Mouse (Mus musculus) intestine, postnatal 0 days (tissue): Measurements from ENCODE around the gene Galnt6. TPM values are rescaled to one million over a fixed set of nuclear protein-coding genes. Genes with fewer than 3 reads are reported as not detected.
A peak's percentile ranks its signal among the peaks of the same experiment; 100 is the strongest.

ENCODE experiments used
- ATAC-seq: fragments of 200-750 bp; cut with Nextera tagmentation; 2 replicates; pipeline ENCODE4 v1.8.0; 2017; ENCODE audit warnings: mild to moderate bottlenecking, moderate TSS enrichment, moderate library complexity
- H3K27ac ChIP-seq: fragments of 300-500 bp; sonication (generic); 2 replicates; pipeline ENCODE4 v1.5.1; 2014; ENCODE audit warnings: mild to moderate bottlenecking, low read depth, low read length, moderate library complexity
- H3K27me3 ChIP-seq: fragments of 300-500 bp; sonication (generic); replicated peaks from 2 replicates; pipeline ENCODE4 v1.6.1; 2014; ENCODE audit warnings: low read length, mixed read lengths; ENCODE audit not compliant: control insufficient read depth, insufficient read depth
- H3K36me3 ChIP-seq: fragments of 300-500 bp; sonication (generic); 2 replicates; pipeline ENCODE4 v1.6.1; 2014; ENCODE audit warnings: mild to moderate bottlenecking, moderate library complexity; ENCODE audit not compliant: control insufficient read depth, insufficient read depth
- H3K4me1 ChIP-seq: fragments of 300-500 bp; sonication (generic); replicated peaks from 2 replicates; pipeline ENCODE4 v1.6.1; 2014; ENCODE audit warnings: antibody characterized with exemption, low read length, mixed read lengths; ENCODE audit not compliant: control insufficient read depth, insufficient read depth
- H3K4me2 ChIP-seq: fragments of 300-500 bp; sonication (generic); replicated peaks from 2 replicates; pipeline ENCODE4 v1.6.1; 2014; ENCODE audit warnings: low read depth, mild to moderate bottlenecking, moderate library complexity
- H3K4me3 ChIP-seq: fragments of 300-500 bp; sonication (generic); 2 replicates; pipeline ENCODE4 v1.5.1; 2014; ENCODE audit warnings: low read depth, low read length
- H3K9ac ChIP-seq: fragments of 300-500 bp; sonication (generic); 2 replicates; pipeline ENCODE4 v1.6.1; 2014; ENCODE audit warnings: mild to moderate bottlenecking, low read depth, low read length
- H3K9me3 ChIP-seq: fragments of 300-500 bp; sonication (generic); 2 replicates; pipeline ENCODE4 v1.6.1; 2016; ENCODE audit warnings: mixed run types; ENCODE audit not compliant: control insufficient read depth
- CTCF ChIP-seq: sonication (generic); IDR thresholded peaks from 2 replicates; pipeline ENCODE4 v1.5.1; 2016; ENCODE audit warnings: low read depth, mild to moderate bottlenecking, control low read depth, antibody characterized with exemption, moderate library complexity
- WGBS: fragments of 180-500 bp; shearing (Covaris S2); extraction: QIAGEN DNeasy Blood & Tissue Kit; methylation state at CpG from one replicate; pipeline ENCODE4 v1.1.7; 2014; 5-methylcytosine and 5-hydroxymethylcytosine counted together
- polyA plus RNA-seq: library from polyadenylated mRNA; unstranded; fragments of >200 nt; fragmentation: Nextera tagmentation; extraction: Ambion mirVana; gene quantifications from 2 replicates; pipeline ENCODE4 v1.2.1, GENCODE M21; 2015

The Galnt6 gene
- polyA plus RNA-seq, 1 experiment from 2014 or later = 72.5 TPM

DNA sequence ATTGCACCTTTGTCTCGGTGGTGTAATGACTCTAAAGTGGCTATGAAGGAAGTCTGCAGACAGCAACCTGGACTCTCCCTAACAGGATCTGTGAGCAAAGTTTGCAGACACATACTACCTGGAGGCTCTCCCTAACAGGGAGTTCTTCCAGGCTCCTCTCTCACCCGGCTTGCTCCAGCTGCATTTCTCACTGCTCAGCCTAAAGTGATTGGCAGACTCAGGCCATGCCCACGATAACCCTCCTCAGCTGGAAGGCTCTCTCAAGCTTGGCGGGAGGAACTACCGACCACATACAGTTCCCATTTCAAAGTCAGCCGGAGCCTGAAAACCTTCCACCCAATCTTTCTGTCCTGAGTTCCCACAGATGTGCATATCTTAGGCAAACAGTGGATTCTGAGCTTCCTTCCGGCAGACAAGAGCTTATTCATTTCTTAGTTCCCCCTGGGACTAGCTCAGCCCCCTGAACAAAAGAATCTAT lies 62.9 kb downstream of the Galnt6 start:
- no peak for TF ChIP-seq CTCF
- H3K27ac ChIP-seq = peak overlapping the region; percentile 97

GRCm38 (mm10) chr15:100665411-100666218 lies 63.6 kb downstream of the Galnt6 start:
- H3K9me3 ChIP-seq = no peaks in the 10 kb centered on the region
- no peaks in the 10 kb centered on the region for H3K36me3 ChIP-seq
- 0 out of 2 replicates have a peak overlapping the region, but pooled peaks have one; percentile 31 for H3K9ac ChIP-seq
- no peak for TF ChIP-seq CTCF
- no peaks in the 10 kb centered on the region for H3K27me3 ChIP-seq
- 0 out of 2 replicates have a peak overlapping the region, but pooled peaks have one; percentile 13 for H3K4me2 ChIP-seq
- peak; percentile 69 for ATAC-seq
- WGBS = 19% methylated on average over 9 of the region's 9 CpGs
- H3K4me3 ChIP-seq = no peak overlapping the region
- H3K27ac ChIP-seq = peak overlapping the region; percentile 97
- H3K4me1 ChIP-seq = peaks cover 8% of the 10 kb centered on the region

More for the DNA sequence above, 62.9 kb downstream of the Galnt6 start:
- peak; percentile 79 for ATAC-seq
- no peaks in the 10 kb centered on the region for H3K9me3 ChIP-seq
- peak overlapping the region; percentile 37; the same call in 1 of the 2 replicates for H3K4me2 ChIP-seq
- 0 out of 2 replicates have a peak overlapping the region, but pooled peaks have one; percentile 31 for H3K9ac ChIP-seq
- WGBS = 4% methylated on average over 7 of the region's 7 CpGs
- peaks cover 8% of the 10 kb centered on the region for H3K4me1 ChIP-seq
- H3K4me3 ChIP-seq = no peak overlapping the region
- no peaks in the 10 kb centered on the region for H3K27me3 ChIP-seq
- no peaks in the 10 kb centered on the region for H3K36me3 ChIP-seq

- Histone ChIP-seq H3K4me1 (peaks cover 8% of the 10 kb centered on the region), H3K9ac (no peak overlapping the region), H3K36me3 (no peaks in the 10 kb centered on the region), H3K4me3 (no peak overlapping the region), H3K4me2 (no peak overlapping the region), H3K9me3 (no peaks in the 10 kb centered on the region), H3K27me3 (no peaks in the 10 kb centered on the region), H3K27ac (no peak overlapping the region)
- TF ChIP-seq CTCF = no peak
- ATAC-seq = no peak
- 53% methylated on average over 9 of the region's 9 CpGs for WGBS
Observed at GRCm38 (mm10) chr15:100664813-100665274, 64.3 kb downstream of the Galnt6 start.

DNA sequence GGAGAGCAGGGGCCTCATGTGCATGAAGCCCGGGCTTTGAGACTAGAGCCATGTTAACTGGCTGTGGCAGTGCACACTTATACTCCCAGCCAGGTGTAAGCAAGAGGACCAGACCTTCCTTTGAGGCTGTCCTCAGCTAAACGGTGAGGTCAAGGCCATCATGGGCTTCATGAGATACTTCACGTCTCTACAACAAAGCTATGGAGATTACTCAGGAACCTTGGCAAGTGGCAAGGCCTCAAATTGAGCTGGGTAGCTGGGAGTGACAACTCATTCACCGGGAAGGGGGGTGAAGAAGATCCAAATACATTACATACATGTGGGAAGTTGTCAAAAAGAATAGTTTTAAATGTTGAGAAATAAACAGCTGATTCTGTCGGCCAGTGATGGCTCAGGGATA lies 68.4 kb downstream of the Galnt6 start:
- Histone ChIP-seq H3K4me1 (no peaks in the 10 kb centered on the region), H3K36me3 (no peaks in the 10 kb centered on the region), H3K4me3 (no peak overlapping the region), H3K9me3 (no peaks in the 10 kb centered on the region), H3K4me2 (no peak overlapping the region), H3K27me3 (no peaks in the 10 kb centered on the region), H3K27ac (no peak overlapping the region), H3K9ac (no peak overlapping the region)
- TF ChIP-seq CTCF = no peak
- no peak for ATAC-seq
- WGBS = 88% methylated on average over 5 of the region's 5 CpGs

DNA sequence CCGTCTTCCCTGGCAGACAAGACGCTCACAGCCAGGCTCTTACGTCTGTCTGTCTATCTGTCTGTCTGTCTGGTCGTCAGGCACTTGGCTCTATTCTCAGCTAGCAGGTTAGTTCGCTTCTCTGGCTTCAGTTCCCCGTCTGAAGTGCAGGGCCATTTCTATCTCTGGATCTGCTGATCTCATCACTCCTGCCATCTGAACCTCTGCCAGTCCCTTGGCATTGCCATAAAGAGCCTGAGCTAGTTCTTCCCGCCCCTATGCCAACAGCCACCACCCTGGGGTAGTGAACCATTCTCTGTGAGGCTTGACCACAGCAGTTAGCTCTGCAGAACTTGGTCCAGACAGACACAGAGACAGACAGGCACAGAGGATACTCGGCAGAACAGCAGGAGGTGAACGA lies 68.9 kb downstream of the Galnt6 start:
- no peaks in the 10 kb centered on the region for H3K9me3 ChIP-seq
- no peak overlapping the region for H3K4me2 ChIP-seq
- 77% methylated on average over 9 of the region's 9 CpGs for WGBS
- H3K27me3 ChIP-seq = no peaks in the 10 kb centered on the region
- H3K4me1 ChIP-seq = no peaks in the 10 kb centered on the region
- no peak for ATAC-seq
- no peak for TF ChIP-seq CTCF
- no peaks in the 10 kb centered on the region for H3K36me3 ChIP-seq
- no peak overlapping the region for H3K27ac ChIP-seq
- no peak overlapping the region for H3K4me3 ChIP-seq
- no peak overlapping the region for H3K9ac ChIP-seq

GRCm38 (mm10) chr15:100655201-100655600 lies 74.0 kb downstream of the Galnt6 start:
- H3K27me3 ChIP-seq = no peaks in the 10 kb centered on the region
- H3K27ac ChIP-seq = no peak overlapping the region
- 84% methylated on average over 5 of the region's 5 CpGs for WGBS
- no peak overlapping the region for H3K9ac ChIP-seq
- TF ChIP-seq CTCF = no peak
- H3K4me3 ChIP-seq = no peak overlapping the region
- H3K9me3 ChIP-seq = no peaks in the 10 kb centered on the region
- no peaks in the 10 kb centered on the region for H3K4me1 ChIP-seq
- no peak for ATAC-seq
- no peaks in the 10 kb centered on the region for H3K36me3 ChIP-seq
- no peak overlapping the region for H3K4me2 ChIP-seq
